Mouse (Mus musculus): Measurements from ENCODE around the gene Spag16. TPM values are rescaled to one million over a fixed set of nuclear protein-coding genes. Genes with fewer than 3 reads are reported as not detected.
A peak's percentile ranks its signal among the peaks of the same experiment; 100 is the strongest.

Gene Spag16
- polyA plus RNA-seq, 1 experiment, result 0.42 TPM

- TF ChIP-seq POLR2A (IDR thresholded peaks at IDR 0.05; ENCODE audit: extremely low read depth, insufficient read depth, low read length) (no peak), CTCF (IDR thresholded peaks at IDR 0.05; ENCODE audit: extremely low read depth, insufficient read depth, low read length) (no peak)
- Histone ChIP-seq H3K4me3 (ENCODE audit: insufficient read depth, low read length) (no peak overlapping the region), H3K27ac (ENCODE audit: insufficient read depth, low read length) (no peak overlapping the region), H3K4me1 (ENCODE audit: control insufficient read depth, insufficient read depth, low read length) (no peaks in the 10 kb centered on the region)
Measured at GRCm38 (mm10) chr1:70265920-70266505, 439.2 kb downstream of the Spag16 start.

- Histone ChIP-seq H3K4me3 (ENCODE audit: insufficient read depth, low read length) (no peak overlapping the region), H3K4me1 (ENCODE audit: control insufficient read depth, insufficient read depth, low read length) (no peaks in the 10 kb centered on the region), H3K27ac (ENCODE audit: insufficient read depth, low read length) (no peak overlapping the region)
- TF ChIP-seq POLR2A (IDR thresholded peaks at IDR 0.05; ENCODE audit: extremely low read depth, insufficient read depth, low read length) (no peak), CTCF (IDR thresholded peaks at IDR 0.05; ENCODE audit: extremely low read depth, insufficient read depth, low read length) (peak; percentile 30; the same call in 1 of the 2 replicates)
Measured at GRCm38 (mm10) chr1:70270139-70270538, 443.4 kb downstream of the Spag16 start.

DNA sequence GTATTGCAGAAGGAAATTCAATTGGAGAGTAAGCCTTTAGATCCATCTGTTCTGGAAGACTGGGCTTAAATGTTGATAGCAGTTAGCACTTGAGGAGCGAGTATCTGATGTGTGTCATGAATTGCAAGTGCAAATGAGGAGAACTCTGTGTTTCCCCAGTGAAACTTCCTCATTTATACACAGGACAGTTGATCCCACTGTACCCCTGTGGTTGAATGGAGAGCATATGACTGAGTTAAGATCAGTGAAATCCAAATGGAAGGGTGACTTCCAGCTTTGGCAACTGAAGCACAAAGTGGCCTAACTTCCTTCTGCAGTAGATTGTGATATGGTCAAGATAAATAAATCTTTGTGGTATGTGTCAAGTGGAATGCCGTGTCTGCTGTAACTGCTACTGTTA, 446.0 kb downstream of the Spag16 start:
- no peak for TF ChIP-seq CTCF (IDR thresholded peaks at IDR 0.05; ENCODE audit: extremely low read depth, insufficient read depth, low read length)
- no peak for TF ChIP-seq POLR2A (IDR thresholded peaks at IDR 0.05; ENCODE audit: extremely low read depth, insufficient read depth, low read length)
- Histone ChIP-seq H3K4me1 (ENCODE audit: control insufficient read depth, insufficient read depth, low read length) (no peaks in the 10 kb centered on the region), H3K27ac (ENCODE audit: insufficient read depth, low read length) (no peak overlapping the region), H3K4me3 (ENCODE audit: insufficient read depth, low read length) (no peak overlapping the region)

- Histone ChIP-seq H3K4me3 (ENCODE audit: insufficient read depth, low read length) (no peak overlapping the region), H3K27ac (ENCODE audit: insufficient read depth, low read length) (no peak overlapping the region), H3K4me1 (ENCODE audit: control insufficient read depth, insufficient read depth, low read length) (no peaks in the 10 kb centered on the region)
- TF ChIP-seq CTCF (IDR thresholded peaks at IDR 0.05; ENCODE audit: extremely low read depth, insufficient read depth, low read length), result no peak
- no peak for TF ChIP-seq POLR2A (IDR thresholded peaks at IDR 0.05; ENCODE audit: extremely low read depth, insufficient read depth, low read length)
Measured at GRCm38 (mm10) chr1:70279296-70279695, 452.5 kb downstream of the Spag16 start.

- Histone ChIP-seq H3K4me3 (ENCODE audit: insufficient read depth, low read length) (no peak overlapping the region), H3K4me1 (ENCODE audit: control insufficient read depth, insufficient read depth, low read length) (no peaks in the 10 kb centered on the region), H3K27ac (ENCODE audit: insufficient read depth, low read length) (no peak overlapping the region)
- TF ChIP-seq CTCF (IDR thresholded peaks at IDR 0.05; ENCODE audit: extremely low read depth, insufficient read depth, low read length) (no peak), POLR2A (IDR thresholded peaks at IDR 0.05; ENCODE audit: extremely low read depth, insufficient read depth, low read length) (no peak)
Measured at GRCm38 (mm10) chr1:70283388-70283787, 456.6 kb downstream of the Spag16 start.

DNA sequence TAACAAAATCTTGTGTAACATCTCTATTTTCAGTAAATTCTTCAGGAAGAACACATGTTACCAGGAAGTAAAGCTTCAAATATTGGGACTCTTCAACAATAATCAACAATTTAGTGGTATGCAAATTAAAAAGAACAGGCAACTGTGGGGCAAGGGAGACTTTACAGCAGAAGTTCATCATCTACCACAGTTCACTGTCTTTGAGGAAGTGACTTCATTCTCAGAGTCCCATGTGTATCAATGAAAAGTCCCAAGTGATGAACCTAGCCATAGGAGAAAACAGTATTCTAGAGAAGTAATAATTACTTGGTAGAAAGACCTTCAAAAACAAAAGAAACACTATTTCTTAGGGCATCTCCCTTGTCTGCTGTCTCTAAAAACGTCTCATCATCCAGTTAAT, 457.4 kb downstream of the Spag16 start:
- Histone ChIP-seq H3K4me3 (ENCODE audit: insufficient read depth, low read length) (no peak overlapping the region), H3K4me1 (ENCODE audit: control insufficient read depth, insufficient read depth, low read length) (no peaks in the 10 kb centered on the region), H3K27ac (ENCODE audit: insufficient read depth, low read length) (no peak overlapping the region)
- TF ChIP-seq POLR2A (IDR thresholded peaks at IDR 0.05; ENCODE audit: extremely low read depth, insufficient read depth, low read length), result no peak
- TF ChIP-seq CTCF (IDR thresholded peaks at IDR 0.05; ENCODE audit: extremely low read depth, insufficient read depth, low read length), result no peak

DNA sequence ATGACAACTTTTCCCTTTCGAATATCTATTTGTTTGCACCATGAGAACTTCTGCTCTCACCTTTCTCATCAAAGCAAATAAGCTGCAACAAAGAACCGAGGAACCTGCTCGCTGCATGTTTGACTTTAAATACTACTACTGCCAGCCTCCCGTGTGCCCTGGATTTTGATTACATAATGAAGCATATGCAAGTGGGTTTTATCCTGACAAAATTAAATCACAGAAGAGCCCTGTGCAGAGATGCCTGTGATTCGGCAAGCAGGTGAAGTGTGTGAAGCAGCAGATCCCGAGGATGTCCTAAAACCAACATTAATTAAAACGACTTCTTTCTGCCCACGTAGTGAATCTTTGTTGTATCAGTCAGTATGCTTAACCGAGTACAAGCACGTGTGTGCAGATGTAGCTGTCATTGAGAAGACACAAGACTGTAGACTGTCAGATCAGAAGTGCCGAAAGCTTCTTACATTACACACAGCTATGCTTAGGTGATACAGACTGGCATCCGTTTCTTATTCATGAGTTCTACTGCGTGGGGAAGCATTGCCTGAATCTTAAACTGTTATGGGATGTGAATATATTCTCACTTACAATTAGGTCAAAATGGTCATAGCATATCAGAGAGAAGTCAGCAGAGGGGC, 489.5 kb downstream of the Spag16 start:
- no peak overlapping the region for H3K27ac ChIP-seq (ENCODE audit: insufficient read depth, low read length)
- TF ChIP-seq POLR2A (IDR thresholded peaks at IDR 0.05; ENCODE audit: extremely low read depth, insufficient read depth, low read length) (no peak), CTCF (IDR thresholded peaks at IDR 0.05; ENCODE audit: extremely low read depth, insufficient read depth, low read length) (no peak)

DNA sequence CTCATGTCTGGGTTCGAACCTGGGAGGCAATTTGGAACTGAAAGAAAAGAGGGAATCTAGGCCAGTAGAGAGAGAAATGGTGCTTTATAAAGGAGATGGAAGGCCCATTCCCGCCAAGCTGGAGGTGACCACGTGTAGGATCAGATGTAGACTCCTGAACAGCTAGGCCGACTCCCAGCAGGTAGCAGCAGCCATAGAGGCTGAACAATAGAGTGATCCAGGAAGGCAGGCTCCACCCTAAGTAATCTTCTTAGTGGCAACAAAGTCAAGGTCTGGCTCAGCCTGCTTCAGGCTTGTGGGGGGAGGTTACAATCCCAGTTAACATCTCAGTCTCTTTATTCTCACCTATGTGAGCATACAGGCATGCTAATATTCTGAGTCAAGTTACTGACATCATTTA, 494.2 kb downstream of the Spag16 start:
- Histone ChIP-seq H3K27ac (ENCODE audit: insufficient read depth, low read length) (no peak overlapping the region), H3K4me3 (ENCODE audit: insufficient read depth, low read length) (no peak overlapping the region), H3K4me1 (ENCODE audit: control insufficient read depth, insufficient read depth, low read length) (no peaks in the 10 kb centered on the region)
- no peak for TF ChIP-seq CTCF (IDR thresholded peaks at IDR 0.05; ENCODE audit: extremely low read depth, insufficient read depth, low read length)
- TF ChIP-seq POLR2A (IDR thresholded peaks at IDR 0.05; ENCODE audit: extremely low read depth, insufficient read depth, low read length), result no peak

More for the DNA sequence above, 489.5 kb downstream of the Spag16 start:
- Histone ChIP-seq H3K4me1 (ENCODE audit: control insufficient read depth, insufficient read depth, low read length) (no peaks in the 10 kb centered on the region), H3K4me3 (ENCODE audit: insufficient read depth, low read length) (peak overlapping the region; percentile 17; the same call in 1 of the 2 replicates)

DNA sequence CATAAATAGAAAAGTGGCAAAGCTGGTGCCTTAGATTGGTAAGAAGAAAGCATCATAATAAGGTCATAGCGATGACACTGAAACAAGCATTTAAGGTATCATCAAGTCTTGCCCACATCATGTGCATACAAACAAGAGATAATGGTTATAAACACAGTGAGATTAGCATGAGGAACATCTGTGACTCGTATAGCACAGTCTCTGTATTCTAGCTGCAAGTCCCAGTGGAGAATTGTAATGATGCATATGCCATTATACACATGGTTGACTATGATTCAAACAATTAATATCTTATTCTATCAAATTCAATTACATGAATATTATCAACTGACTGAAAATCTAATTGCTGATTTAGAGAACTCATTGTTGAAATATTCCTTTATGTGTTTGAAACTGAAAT, 519.4 kb downstream of the Spag16 start:
- Histone ChIP-seq H3K4me1 (ENCODE audit: control insufficient read depth, insufficient read depth, low read length) (no peaks in the 10 kb centered on the region), H3K4me3 (ENCODE audit: insufficient read depth, low read length) (no peak overlapping the region), H3K27ac (ENCODE audit: insufficient read depth, low read length) (no peak overlapping the region)
- TF ChIP-seq POLR2A (IDR thresholded peaks at IDR 0.05; ENCODE audit: extremely low read depth, insufficient read depth, low read length) (no peak), CTCF (IDR thresholded peaks at IDR 0.05; ENCODE audit: extremely low read depth, insufficient read depth, low read length) (no peak)

GRCm38 (mm10) chr1:70351371-70351770, 524.6 kb downstream of the Spag16 start:
- no peaks in the 10 kb centered on the region for H3K4me1 ChIP-seq (ENCODE audit: control insufficient read depth, insufficient read depth, low read length)
- H3K27ac ChIP-seq (ENCODE audit: insufficient read depth, low read length), result no peak overlapping the region
- TF ChIP-seq CTCF (IDR thresholded peaks at IDR 0.05; ENCODE audit: extremely low read depth, insufficient read depth, low read length) (no peak), POLR2A (IDR thresholded peaks at IDR 0.05; ENCODE audit: extremely low read depth, insufficient read depth, low read length) (no peak)
- H3K4me3 ChIP-seq (ENCODE audit: insufficient read depth, low read length), result no peak overlapping the region
